Mouse (Mus musculus) kidney, adult 2 months (tissue): ENCODE results near the gene Bach2. TPM values are rescaled to one million over a fixed set of nuclear protein-coding genes. Genes with fewer than 3 reads are reported as not detected.

ENCODE experiments used
- DNase-seq: peaks from one replicate; pipeline ENCODE4 v3.0.0; 2021
- H3K27ac ChIP-seq: fragments of 200-500 bp; 2 replicates; pipeline ENCODE4 v1.5.1; 2012; ENCODE audit warnings: low read depth, low read length, control low read depth, inconsistent platforms; ENCODE audit not compliant: insufficient read depth
- H3K27me3 ChIP-seq: fragments of 200-500 bp; replicated peaks from 2 replicates; pipeline ENCODE4 v1.6.1; 2012; ENCODE audit warnings: mild to moderate bottlenecking, moderate library complexity, low read length, inconsistent platforms; ENCODE audit not compliant: control insufficient read depth, insufficient read depth
- H3K36me3 ChIP-seq: fragments of 200-500 bp; 2 replicates; pipeline ENCODE4 v1.6.1; 2012; ENCODE audit warnings: mild to moderate bottlenecking, moderate library complexity, low read length, inconsistent platforms; ENCODE audit not compliant: control insufficient read depth, insufficient read depth
- H3K4me1 ChIP-seq: fragments of 200-500 bp; 2 replicates; pipeline ENCODE4 v1.6.1; 2011; ENCODE audit warnings: low read length; ENCODE audit not compliant: control insufficient read depth, insufficient read depth
- H3K4me3 ChIP-seq: fragments of 200-500 bp; 2 replicates; pipeline ENCODE4 v1.5.1; 2011; ENCODE audit warnings: mild to moderate bottlenecking, low read depth, low read length, control low read depth; ENCODE audit not compliant: insufficient read depth
- CTCF ChIP-seq: fragments of 200-500 bp; conservative IDR thresholded peaks from 2 replicates; pipeline ENCODE4 v1.5.1; 2011; ENCODE audit warnings: low read depth, mild to moderate bottlenecking, control low read depth, low read length, moderate library complexity, mixed read lengths; ENCODE audit not compliant: insufficient read depth, insufficient read length
- POLR2A ChIP-seq: fragments of 200-500 bp; IDR thresholded peaks from one replicate; pipeline ENCODE4 v1.6.1; 2011; ENCODE audit warnings: low read depth, low read length, control low read depth
- WGBS: fragments of 180-500 bp; shearing (Covaris S2); methylation state at CpG from one replicate; pipeline ENCODE4 v1.1.7; 2018; 5-methylcytosine and 5-hydroxymethylcytosine counted together
- polyA plus RNA-seq: library from polyadenylated mRNA; depleted of rRNA; stranded (reverse); fragments of >200 nt; gene quantifications from 2 replicates; pipeline ENCODE4 v1.2.3, GENCODE M21; 2012

The Bach2 gene
- polyA plus RNA-seq, 1 experiment = 2.5 TPM

GRCm38 (mm10) chr4:32249748-32250332, 11.2 kb downstream of the Bach2 start:
- Histone ChIP-seq H3K27me3 (no peaks in the 10 kb centered on the region), H3K4me1 (peaks cover 17% of the 10 kb centered on the region), H3K4me3 (peak overlapping the region; percentile 3), H3K36me3 (no peaks in the 10 kb centered on the region), H3K27ac (peak overlapping the region; percentile 83)
- TF ChIP-seq POLR2A (no peak), CTCF (no peak)
- 52% methylated on average over 15 of the region's 15 CpGs for WGBS
- peak; percentile 49 for DNase-seq

GRCm38 (mm10) chr4:32250333-32251004, 11.9 kb downstream of the Bach2 start:
- no peaks in the 10 kb centered on the region for H3K36me3 ChIP-seq
- peak overlapping the region; percentile 3 for H3K4me3 ChIP-seq
- WGBS = 15% methylated on average over 16 of the region's 16 CpGs
- H3K4me1 ChIP-seq = peaks cover 17% of the 10 kb centered on the region
- H3K27me3 ChIP-seq = no peaks in the 10 kb centered on the region
- peak overlapping the region; percentile 83 for H3K27ac ChIP-seq
- TF ChIP-seq CTCF = no peak
- TF ChIP-seq POLR2A = no peak
- peak; percentile 74 for DNase-seq

- no peaks in the 10 kb centered on the region for H3K27me3 ChIP-seq
- TF ChIP-seq POLR2A (no peak), CTCF (no peak)
- H3K4me3 ChIP-seq = peak overlapping the region; percentile 2; the same call in 1 of the 2 replicates
- H3K36me3 ChIP-seq = no peaks in the 10 kb centered on the region
- H3K4me1 ChIP-seq = peaks cover 17% of the 10 kb centered on the region
- H3K27ac ChIP-seq = peak overlapping the region; percentile 83
- peak; percentile 48 for DNase-seq
- 11% methylated on average over 8 of the region's 8 CpGs for WGBS
These were observed 12.4 kb downstream of the Bach2 start for GRCm38 (mm10) chr4:32251005-32251365.

GRCm38 (mm10) chr4:32251946-32252672, 13.5 kb downstream of the Bach2 start:
- no peak for DNase-seq
- 84% methylated on average over 15 of the region's 15 CpGs for WGBS
- Histone ChIP-seq H3K27ac (no peak overlapping the region), H3K36me3 (no peaks in the 10 kb centered on the region), H3K4me3 (no peak overlapping the region), H3K4me1 (peaks cover 17% of the 10 kb centered on the region), H3K27me3 (no peaks in the 10 kb centered on the region)
- no peak for TF ChIP-seq POLR2A
- no peak for TF ChIP-seq CTCF

GRCm38 (mm10) chr4:32257686-32258085, 19.1 kb downstream of the Bach2 start:
- 73% methylated on average over 12 of the region's 12 CpGs for WGBS

GRCm38 (mm10) chr4:32258093-32258492, 19.5 kb downstream of the Bach2 start:
- Histone ChIP-seq H3K27me3 (no peaks in the 10 kb centered on the region), H3K4me1 (no peaks in the 10 kb centered on the region), H3K27ac (no peak overlapping the region), H3K4me3 (no peak overlapping the region), H3K36me3 (no peaks in the 10 kb centered on the region)
- no peak for DNase-seq
- TF ChIP-seq CTCF (no peak), POLR2A (no peak)
- 86% methylated on average over 13 of the region's 13 CpGs for WGBS

More at GRCm38 (mm10) chr4:32257686-32258085, 19.1 kb downstream of the Bach2 start:
- Histone ChIP-seq H3K27me3 (no peaks in the 10 kb centered on the region), H3K4me1 (no peaks in the 10 kb centered on the region), H3K4me3 (no peak overlapping the region), H3K27ac (no peak overlapping the region), H3K36me3 (no peaks in the 10 kb centered on the region)
- DNase-seq = no peak
- TF ChIP-seq CTCF (no peak), POLR2A (no peak)

- Histone ChIP-seq H3K36me3 (no peaks in the 10 kb centered on the region), H3K27me3 (no peaks in the 10 kb centered on the region), H3K27ac (0 out of 2 replicates have a peak overlapping the region, but pooled peaks have one; percentile 16), H3K4me1 (no peaks in the 10 kb centered on the region), H3K4me3 (no peak overlapping the region)
- DNase-seq = peak; percentile 54
- TF ChIP-seq POLR2A (no peak), CTCF (no peak)
- 78% methylated on average over 7 of the region's 7 CpGs for WGBS
These were observed 20.0 kb downstream of the Bach2 start for GRCm38 (mm10) chr4:32258596-32258995.
